Mouse (Mus musculus): ENCODE measurements around the gene Spag5. TPM values are rescaled to one million over a fixed set of nuclear protein-coding genes. Genes with fewer than 3 reads are reported as not detected.

Gene Spag5
- polyA plus RNA-seq, 1 experiment from 2014 or later: 34.1 TPM

DNA sequence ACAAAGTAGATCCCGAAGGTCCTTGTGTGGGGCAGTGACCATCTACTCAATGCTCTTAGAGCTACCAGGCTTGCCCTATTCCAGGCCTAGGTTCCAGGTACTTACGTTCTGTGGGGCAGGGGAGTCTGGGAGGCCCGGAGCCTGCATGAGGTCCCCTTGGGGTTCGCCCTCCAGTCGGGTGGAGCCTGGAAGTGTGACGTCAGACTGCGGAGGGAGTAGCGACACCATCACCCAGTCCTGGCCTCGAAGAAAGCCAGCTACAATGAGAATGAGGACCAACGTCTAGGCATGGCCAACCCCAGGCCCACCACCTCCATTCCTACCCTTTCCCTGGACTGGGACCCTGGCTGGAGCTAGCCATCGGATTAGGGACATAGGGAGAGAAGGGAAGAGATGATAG lies 70.4 kb downstream of the Spag5 start:
- H3K27me3 ChIP-seq (replicated peaks; ENCODE audit: control insufficient read depth, insufficient read depth, low read length): no peaks in the 10 kb centered on the region
- no peaks in the 10 kb centered on the region for H3K36me3 ChIP-seq (ENCODE audit: control insufficient read depth, insufficient read depth, low read length)
- H3K4me2 ChIP-seq (ENCODE audit: low read length): no peak overlapping the region
- WGBS: 91% methylated on average over 11 of the region's 11 CpGs
- H3K27ac ChIP-seq (ENCODE audit: low read depth): no peak overlapping the region
- no peak overlapping the region for H3K9ac ChIP-seq (ENCODE audit: low read length)
- no peak overlapping the region for H3K4me3 ChIP-seq (ENCODE audit: low read depth, low read length)
- DNase-seq (ENCODE audit: low spot score): no peak
- H3K4me1 ChIP-seq (replicated peaks; ENCODE audit: control insufficient read depth, insufficient read depth, low read length): no peaks in the 10 kb centered on the region
- ATAC-seq (replicated peaks; ENCODE audit: low FRiP score, low TSS enrichment, low read depth): no peak
- no peaks in the 10 kb centered on the region for H3K9me3 ChIP-seq (ENCODE audit: control insufficient read depth, low read length)

Other genes with a start within 250 kb of the Spag5 start
- gene Eral1, start 221.1 kb upstream of the Spag5 start, polyA plus RNA-seq (2014; fragmentation: Nextera tagmentation; extraction: Ambion mirVana): 32.4 and 38.0 TPM in 2 replicates
- 13.4 and 17.8 TPM in 2 replicates for gene Fam222b, start 206.9 kb upstream of the Spag5 start, polyA plus RNA-seq (2014; fragmentation: Nextera tagmentation; extraction: Ambion mirVana)
- gene Traf4, start 135.9 kb upstream of the Spag5 start, polyA plus RNA-seq (2014; fragmentation: Nextera tagmentation; extraction: Ambion mirVana): 61.7 and 65.3 TPM in 2 replicates
- gene Nek8, start 124.9 kb upstream of the Spag5 start, polyA plus RNA-seq (2014; fragmentation: Nextera tagmentation; extraction: Ambion mirVana): 15.2 and 15.4 TPM in 2 replicates
- 37.5 and 38.8 TPM in 2 replicates for gene Tlcd1, start 124.8 kb upstream of the Spag5 start, polyA plus RNA-seq (2014; fragmentation: Nextera tagmentation; extraction: Ambion mirVana)
- 1,790 and 1,870 TPM in 2 replicates for gene Rpl23a, start 117.9 kb upstream of the Spag5 start, polyA plus RNA-seq (2014; fragmentation: Nextera tagmentation; extraction: Ambion mirVana)
- gene Rab34, start 113.1 kb upstream of the Spag5 start, polyA plus RNA-seq (2014; fragmentation: Nextera tagmentation; extraction: Ambion mirVana): 121 and 141 TPM in 2 replicates
- gene Proca1, start 108.1 kb upstream of the Spag5 start, polyA plus RNA-seq (2014; fragmentation: Nextera tagmentation; extraction: Ambion mirVana): 1.4 and 2.1 TPM in 2 replicates
- gene Sdf2, start 55.8 kb upstream of the Spag5 start, polyA plus RNA-seq (2014; fragmentation: Nextera tagmentation; extraction: Ambion mirVana): 77.4 and 86.7 TPM in 2 replicates
- gene Supt6, start 55.5 kb upstream of the Spag5 start, polyA plus RNA-seq (2014; fragmentation: Nextera tagmentation; extraction: Ambion mirVana): 26.4 and 28.0 TPM in 2 replicates
- gene 2610507B11Rik, start 39.8 kb upstream of the Spag5 start, polyA plus RNA-seq (2014; fragmentation: Nextera tagmentation; extraction: Ambion mirVana): 74.4 and 75.6 TPM in 2 replicates
- 0.17 and 0.24 TPM in 2 replicates for gene BC030499, start 10.7 kb upstream of the Spag5 start, polyA plus RNA-seq (2014; fragmentation: Nextera tagmentation; extraction: Ambion mirVana)
- 20.0 and 21.1 TPM in 2 replicates for gene Aldoc, start 21.4 kb downstream of the Spag5 start, polyA plus RNA-seq (2014; fragmentation: Nextera tagmentation; extraction: Ambion mirVana)
- 76.2 and 79.1 TPM in 2 replicates for gene Pigs, start 26.9 kb downstream of the Spag5 start, polyA plus RNA-seq (2014; fragmentation: Nextera tagmentation; extraction: Ambion mirVana)
- 39.8 and 42.8 TPM in 2 replicates for gene Unc119, start 42.0 kb downstream of the Spag5 start, polyA plus RNA-seq (2014; fragmentation: Nextera tagmentation; extraction: Ambion mirVana)
- gene Foxn1, start 85.0 kb downstream of the Spag5 start, polyA plus RNA-seq (2014; fragmentation: Nextera tagmentation; extraction: Ambion mirVana): not detected in 2 replicates
- 0.07 and 0.12 TPM in 2 replicates for gene Slc13a2, start 120.7 kb downstream of the Spag5 start, polyA plus RNA-seq (2014; fragmentation: Nextera tagmentation; extraction: Ambion mirVana)
- 12.4 and 12.8 TPM in 2 replicates for gene Slc46a1, start 164.2 kb downstream of the Spag5 start, polyA plus RNA-seq (2014; fragmentation: Nextera tagmentation; extraction: Ambion mirVana)
- 3.9 and 4.2 TPM in 2 replicates for gene Sarm1, start 196.2 kb downstream of the Spag5 start, polyA plus RNA-seq (2014; fragmentation: Nextera tagmentation; extraction: Ambion mirVana)
- gene Vtn, start 197.6 kb downstream of the Spag5 start, polyA plus RNA-seq (2014; fragmentation: Nextera tagmentation; extraction: Ambion mirVana): 0.89 and 9.1 TPM in 2 replicates
- not detected in 2 replicates for gene Sebox, start 201.9 kb downstream of the Spag5 start, polyA plus RNA-seq (2014; fragmentation: Nextera tagmentation; extraction: Ambion mirVana)
- 57.9 and 63.2 TPM in 2 replicates for gene Tmem199, start 210.6 kb downstream of the Spag5 start, polyA plus RNA-seq (2014; fragmentation: Nextera tagmentation; extraction: Ambion mirVana)
- 146 and 147 TPM in 2 replicates for gene Poldip2, start 210.7 kb downstream of the Spag5 start, polyA plus RNA-seq (2014; fragmentation: Nextera tagmentation; extraction: Ambion mirVana)
- 83.3 and 86.7 TPM in 2 replicates for gene Tnfaip1, start 234.8 kb downstream of the Spag5 start, polyA plus RNA-seq (2014; fragmentation: Nextera tagmentation; extraction: Ambion mirVana)
- 117 and 123 TPM in 2 replicates for gene Ift20, start 234.8 kb downstream of the Spag5 start, polyA plus RNA-seq (2014; fragmentation: Nextera tagmentation; extraction: Ambion mirVana)
- gene Tmem97, start 249.2 kb downstream of the Spag5 start, polyA plus RNA-seq (2014; fragmentation: Nextera tagmentation; extraction: Ambion mirVana): 131 and 160 TPM in 2 replicates